9 mouse cellular contexts compared by ENCODE assay signal in genomic region chr10:23978901-23979705, GRCm38 (mm10). TPM values are rescaled to one million over a fixed set of nuclear protein-coding genes. Genes with fewer than 3 reads are reported as not detected.
A peak's percentile ranks its signal among the peaks of the same experiment; 100 is the strongest.
DNase-seq lines count a peak whose midpoint lies in the region; ATAC-seq and TF ChIP-seq lines count a peak whose summit lies in the region.
"Had no signal": no experiment of that assay in that cellular context is flagged by ENCODE, and none has a peak within 500 bp of the region (broad histone marks: within the 10 kb centered on the region; RNA-seq: fewer than 3 reads in every experiment).

No protein-coding gene starts in this region.

- peak; percentile 19 for DNase-seq in T-cell, adult 2 months (ENCODE audit: low spot score)
- DNase-seq in cerebellum, postnatal 10 days, result peak; percentile 90 to 91
- peak; percentile 57 to 70 for DNase-seq in frontal cortex, postnatal 36 days (ENCODE audit: low spot score in 2 of 2)
- peak; percentile 45 for DNase-seq in induced T-regulatory cell, adult 2 months (ENCODE audit: low read depth)
- peak; percentile 68 to 70 for DNase-seq in left cerebral cortex, adult 2 months (ENCODE audit: extremely low spot score in 1 of 2, low spot score in 2 of 2)
- peak; percentile 67 for DNase-seq in right cerebral cortex, postnatal 25 days
- no peak for DNase-seq in MN1 (ENCODE audit: low spot score)

- intact Hi-C loops in left cerebral cortex, adult 2 months (cut with DNase I), result loop anchor here (1.0 to 10.0 kb wide), 3 partner anchors 101 to 153 kb away; no protein-coding TSS in a partner anchor

- peak; percentile 57 for TF ChIP-seq CTCF in left cerebral cortex, adult 2 months (IDR thresholded peaks at IDR 0.05)

- ATAC-seq in megakaryocyte progenitor cell, adult 5-6 weeks (replicated peaks; ENCODE audit: poor library complexity), result peak; percentile 100

- H3K4me3 ChIP-seq in left cerebral cortex, adult 2 months, result no peak overlapping the region
- H3K4me3 ChIP-seq: megakaryocyte, embryonic 14.5 days had no signal

- no peak overlapping the region for H3K27ac ChIP-seq in left cerebral cortex, adult 2 months

RNA-seq across cellular contexts. Expression of gene Taar6, which starts 6.3 kb away (rescaled TPM):
- not detected for total RNA-seq in left cerebral cortex, adult 2 months (2021)
- total RNA-seq in megakaryocyte progenitor cell, adult 5-6 weeks (2015), result not detected in 2 replicates
- total RNA-seq in megakaryocyte progenitor cell, adult 5-6 weeks (2017), result not detected in 2 replicates

RNA-seq across cellular contexts. Expression of gene Taar5, which starts 8.6 kb away (rescaled TPM):
- total RNA-seq in left cerebral cortex, adult 2 months (2021), result not detected
- total RNA-seq in megakaryocyte progenitor cell, adult 5-6 weeks (2015), result not detected in 2 replicates
- total RNA-seq in megakaryocyte progenitor cell, adult 5-6 weeks (2017), result not detected in 2 replicates

RNA-seq across cellular contexts. Expression of gene Taar7a, which starts 14.2 kb away (rescaled TPM):
- total RNA-seq in left cerebral cortex, adult 2 months (2021), result not detected
- total RNA-seq in megakaryocyte progenitor cell, adult 5-6 weeks (2015), result not detected in 2 replicates
- total RNA-seq in megakaryocyte progenitor cell, adult 5-6 weeks (2017), result not detected in 2 replicates

RNA-seq across cellular contexts. Expression of gene Taar4, which starts 18.8 kb away (rescaled TPM):
- not detected for total RNA-seq in left cerebral cortex, adult 2 months (2021)
- not detected in 2 replicates for total RNA-seq in megakaryocyte progenitor cell, adult 5-6 weeks (2015)
- total RNA-seq in megakaryocyte progenitor cell, adult 5-6 weeks (2017), result not detected in 2 replicates

RNA-seq across cellular contexts. Expression of gene Taar7b, which starts 20.6 kb away (rescaled TPM):
- total RNA-seq in left cerebral cortex, adult 2 months (2021), result not detected
- not detected in 2 replicates for total RNA-seq in megakaryocyte progenitor cell, adult 5-6 weeks (2015)
- not detected in 2 replicates for total RNA-seq in megakaryocyte progenitor cell, adult 5-6 weeks (2017)
